ENCODE assay signal across 24 mouse cellular contexts in genomic region chr1:69729729-69730128, GRCm38 (mm10). TPM values are rescaled to one million over a fixed set of nuclear protein-coding genes. Genes with fewer than 3 reads are reported as not detected.
DNase-seq lines count a peak whose midpoint lies in the region; ATAC-seq and TF ChIP-seq lines count a peak whose summit lies in the region.
"Had no signal": no experiment of that assay in that cellular context is flagged by ENCODE, and none has a peak within 500 bp of the region (broad histone marks: within the 10 kb centered on the region; RNA-seq: fewer than 3 reads in every experiment).

No protein-coding gene starts in this region.

- no peaks in the 10 kb centered on the region for H3K9me3 ChIP-seq in forebrain, embryonic 13.5 days (replicated peaks)
- H3K9me3 ChIP-seq in forebrain, embryonic 14.5 days (replicated peaks; ENCODE audit: control insufficient read depth, low read length) = no peaks in the 10 kb centered on the region
- H3K9me3 ChIP-seq: embryonic facial prominence, embryonic 15.5 days; liver, embryonic 13.5 days; stomach, embryonic 15.5 days had no signal

- peaks cover 9% of the 10 kb centered on the region for H3K4me1 ChIP-seq in forebrain, embryonic 13.5 days
- H3K4me1 ChIP-seq in forebrain, embryonic 14.5 days (ENCODE audit: control insufficient read depth, insufficient read depth, low read length) = 0 out of 2 replicates have a peak, but pooled peaks cover 6% of the 10 kb centered on the region
- no peaks in the 10 kb centered on the region; the same call in 1 of the 2 replicates for H3K4me1 ChIP-seq in thymus, adult 2 months (replicated peaks; ENCODE audit: control insufficient read depth, insufficient read depth, low read length)
- H3K4me1 ChIP-seq: embryonic facial prominence, embryonic 15.5 days; limb, embryonic 13.5 days; stomach, embryonic 15.5 days had no signal

- H3K9ac ChIP-seq in forebrain, embryonic 13.5 days = no peak overlapping the region
- H3K9ac ChIP-seq in forebrain, embryonic 14.5 days (ENCODE audit: low read length) = no peak overlapping the region
- H3K9ac ChIP-seq: embryonic facial prominence, embryonic 15.5 days; limb, embryonic 13.5 days; liver, embryonic 13.5 days; lung, embryonic 14.5 days; stomach, embryonic 15.5 days had no signal

- no peak overlapping the region for H3K4me2 ChIP-seq in forebrain, embryonic 13.5 days
- H3K4me2 ChIP-seq in forebrain, embryonic 14.5 days (ENCODE audit: low read length) = no peak overlapping the region
- H3K4me2 ChIP-seq: embryonic facial prominence, embryonic 15.5 days; limb, embryonic 13.5 days; liver, embryonic 13.5 days; lung, embryonic 14.5 days; stomach, embryonic 15.5 days had no signal

- no peaks in the 10 kb centered on the region for H3K27me3 ChIP-seq in forebrain, embryonic 13.5 days
- H3K27me3 ChIP-seq in forebrain, embryonic 14.5 days (replicated peaks; ENCODE audit: control insufficient read depth, insufficient read depth, low read length) = no peaks in the 10 kb centered on the region
- H3K27me3 ChIP-seq in thymus, adult 2 months (ENCODE audit: control insufficient read depth, insufficient read depth, low read length) = no peaks in the 10 kb centered on the region
- H3K27me3 ChIP-seq: embryonic facial prominence, embryonic 15.5 days; limb, embryonic 13.5 days; liver, embryonic 13.5 days; stomach, embryonic 15.5 days had no signal

- DNase-seq in cerebellum, postnatal 10 days = peak; percentile 2
- DNase-seq in cerebellum, postnatal 14 days = no peak
- no peak for DNase-seq in forebrain, embryonic 14.5 days (ENCODE audit: low spot score)
- peak; percentile 12 for DNase-seq in thymus, postnatal 4 days
- DNase-seq in thymus, adult 2 months = no peak
- DNase-seq in adrenal gland, adult 8-10 months = no peak
- no peak for DNase-seq in adrenal gland, adult 2 months
- DNase-seq: adrenal gland, postnatal 36 days; cerebellum, adult 18-20 months; kidney, adult 2 months; kidney, postnatal 10 days; layer of hippocampus, postnatal 36 days; liver, embryonic 13.5 days; lung, postnatal 4 days; thymus, adult 18-20 months had no signal

- peak; percentile 13; the same call in 1 of the 2 replicates for ATAC-seq in forebrain, embryonic 13.5 days
- no peak for ATAC-seq in forebrain, embryonic 14.5 days
- ATAC-seq: activated CD4-positive, CD25-positive, alpha-beta regulatory T cell, adult 4 months; inflammation-experienced regulatory T-cells, adult 6 months; Patski had no signal

- TF ChIP-seq CTCF in thymus, adult 2 months (IDR thresholded peaks at IDR 0.05; ENCODE audit: borderline replicate concordance, control insufficient read depth, extremely low read depth, insufficient read depth, low read length, poor library complexity) = no peak

- H3K27ac ChIP-seq in forebrain, embryonic 13.5 days = peak overlapping the region; percentile 51
- H3K27ac ChIP-seq in forebrain, embryonic 14.5 days (ENCODE audit: low read depth, low read length) = no peak overlapping the region
- no peak overlapping the region for H3K27ac ChIP-seq in thymus, adult 2 months (ENCODE audit: control insufficient read depth, insufficient read depth, low read length)
- H3K27ac ChIP-seq: embryonic facial prominence, embryonic 15.5 days; layer of hippocampus, adult 2 months; limb, embryonic 13.5 days; liver, embryonic 13.5 days; stomach, embryonic 15.5 days had no signal

- H3K36me3 ChIP-seq in forebrain, embryonic 13.5 days (ENCODE audit: poor library complexity, severe bottlenecking) = no peaks in the 10 kb centered on the region
- no peaks in the 10 kb centered on the region for H3K36me3 ChIP-seq in forebrain, embryonic 14.5 days (ENCODE audit: control insufficient read depth, insufficient read depth, low read length)
- H3K36me3 ChIP-seq in thymus, adult 2 months (ENCODE audit: control insufficient read depth, insufficient read depth, low read length) = no peaks in the 10 kb centered on the region
- H3K36me3 ChIP-seq: embryonic facial prominence, embryonic 15.5 days; limb, embryonic 13.5 days; liver, embryonic 13.5 days; stomach, embryonic 15.5 days had no signal

- TF ChIP-seq POLR2A in thymus, adult 2 months (IDR thresholded peaks at IDR 0.05; ENCODE audit: control insufficient read depth, extremely low read depth, insufficient read depth, low read length, poor library complexity) = no peak

- no peak overlapping the region for H3K4me3 ChIP-seq in forebrain, embryonic 13.5 days
- no peak overlapping the region for H3K4me3 ChIP-seq in forebrain, embryonic 14.5 days (ENCODE audit: low read depth, low read length)
- H3K4me3 ChIP-seq in thymus, adult 2 months (ENCODE audit: control insufficient read depth, insufficient read depth, low read length) = no peak overlapping the region
- H3K4me3 ChIP-seq: embryonic facial prominence, embryonic 15.5 days; layer of hippocampus, adult 2 months; limb, embryonic 13.5 days; liver, embryonic 13.5 days; stomach, embryonic 15.5 days had no signal

- 50% methylated on average over 1 of the region's 1 CpGs for WGBS in forebrain, embryonic 13.5 days
- 46% methylated on average over 1 of the region's 1 CpGs for WGBS in forebrain, embryonic 14.5 days
- 65% methylated on average over 1 of the region's 1 CpGs for whole genome bisulfite sequencing in thymus, adult 2 months

RNA-seq across cellular contexts. Expression of gene Ikzf2, which starts 42.7 kb away (rescaled TPM):
- polyA plus RNA-seq in forebrain, embryonic 13.5 days (2015; fragmentation: Nextera tagmentation; extraction: Ambion mirVana) = 3.8 and 4.5 TPM in 2 replicates
- polyA plus RNA-seq in forebrain, embryonic 14.5 days (2014; fragmentation: Nextera tagmentation; extraction: Ambion mirVana) = 1.7 and 3.3 TPM in 2 replicates
- polyA plus RNA-seq in thymus, adult 2 months (2012; rRNA removed) = 13.6 and 17.8 TPM in 2 replicates
- 10 to 100 TPM in 3 of 4 experiments, 1 to 10 TPM in 1; 9.0 to 15.8 (median 13.4) TPM for total RNA-seq in adrenal gland, adult 8-10 months (2022)
- total RNA-seq in adrenal gland, adult 2 months (2021) = 1 to 10 TPM; 7.7 to 9.9 TPM
- polyA plus RNA-seq in adrenal gland, adult 2 months (2012; rRNA removed) = 0.22 and 0.80 TPM in 2 replicates

Comparison
In these comparisons a context has a peak if more than half of its experiments do, and no peak if none do; other contexts are left out.
1. DNase-seq: peak in cerebellum, postnatal 10 days (2 of 2) and thymus, postnatal 4 days (single experiment); none in cerebellum, postnatal 14 days (0 of 2), forebrain, embryonic 14.5 days (single experiment), thymus, adult 2 months (single experiment), adrenal gland, adult 8-10 months (single experiment) and adrenal gland, adult 2 months (single experiment).